29 mouse cellular contexts compared by ENCODE assay signal in genomic region chr10:105518144-105518543, GRCm38 (mm10). TPM values are rescaled to one million over a fixed set of nuclear protein-coding genes. Genes with fewer than 3 reads are reported as not detected.
DNase-seq lines count a peak whose midpoint lies in the region; ATAC-seq lines count a peak whose summit lies in the region.
"Had no signal": no experiment of that assay in that cellular context is flagged by ENCODE, and none has a peak within 500 bp of the region (broad histone marks: within the 10 kb centered on the region; RNA-seq: fewer than 3 reads in every experiment).

No protein-coding gene starts in this region.

- peak; percentile 23 for DNase-seq in heart, adult 11 months
- DNase-seq in heart, adult 9 months (ENCODE audit: low spot score in 2 of 2) = no peak
- DNase-seq in hindbrain, embryonic 14.5 days (ENCODE audit: low spot score) = no peak
- DNase-seq in layer of hippocampus, postnatal 36 days = no peak
- DNase-seq in cerebellum, postnatal 14 days = no peak
- DNase-seq: adrenal gland, adult 8-10 months; adrenal gland, postnatal 14 days; adrenal gland, postnatal 36 days; B cell, adult 2 months; cerebellum, adult 11-12 months; cerebellum, adult 2 months; cerebellum, adult 9-10 months; cerebellum, postnatal 10 days; cerebellum, postnatal 36 days; embryo, embryonic 11 days had no signal

- no peak overlapping the region for H3K4me2 ChIP-seq in hindbrain, embryonic 16.5 days (ENCODE audit: low read length)
- no peak overlapping the region for H3K4me2 ChIP-seq in hindbrain, embryonic 14.5 days (replicated peaks)
- H3K4me2 ChIP-seq in neural tube, embryonic 12.5 days (replicated peaks) = no peak overlapping the region
- H3K4me2 ChIP-seq in neural tube, embryonic 14.5 days (ENCODE audit: low read depth, low read length) = no peak overlapping the region
- H3K4me2 ChIP-seq: embryonic facial prominence, embryonic 13.5 days; embryonic facial prominence, embryonic 15.5 days; forebrain, embryonic 12.5 days had no signal

- H3K27ac ChIP-seq in hindbrain, embryonic 16.5 days (ENCODE audit: low read depth, low read length) = no peak overlapping the region
- no peak overlapping the region for H3K27ac ChIP-seq in hindbrain, embryonic 14.5 days
- no peak overlapping the region for H3K27ac ChIP-seq in neural tube, embryonic 12.5 days
- no peak overlapping the region for H3K27ac ChIP-seq in neural tube, embryonic 14.5 days (ENCODE audit: low read depth, low read length)
- H3K27ac ChIP-seq: embryonic facial prominence, embryonic 13.5 days; embryonic facial prominence, embryonic 15.5 days; forebrain, embryonic 10.5 days; forebrain, embryonic 12.5 days had no signal

- no peaks in the 10 kb centered on the region for H3K27me3 ChIP-seq in hindbrain, embryonic 16.5 days (replicated peaks; ENCODE audit: control insufficient read depth, insufficient read depth, low read length)
- no peaks in the 10 kb centered on the region for H3K27me3 ChIP-seq in hindbrain, embryonic 14.5 days (ENCODE audit: control insufficient read depth, insufficient read depth, low read length)
- H3K27me3 ChIP-seq in neural tube, embryonic 12.5 days (replicated peaks) = no peaks in the 10 kb centered on the region
- no peaks in the 10 kb centered on the region for H3K27me3 ChIP-seq in neural tube, embryonic 14.5 days (ENCODE audit: control insufficient read depth, insufficient read depth, low read length)
- H3K27me3 ChIP-seq: CH12.LX; embryonic facial prominence, embryonic 13.5 days; embryonic facial prominence, embryonic 15.5 days; forebrain, embryonic 12.5 days; Patski had no signal

- no peak overlapping the region for H3K9ac ChIP-seq in hindbrain, embryonic 16.5 days (ENCODE audit: low read depth, low read length)
- no peak overlapping the region for H3K9ac ChIP-seq in hindbrain, embryonic 14.5 days
- no peak overlapping the region for H3K9ac ChIP-seq in neural tube, embryonic 12.5 days
- no peak overlapping the region for H3K9ac ChIP-seq in neural tube, embryonic 14.5 days (replicated peaks; ENCODE audit: low read depth, low read length)
- H3K9ac ChIP-seq: embryonic facial prominence, embryonic 13.5 days; embryonic facial prominence, embryonic 15.5 days; forebrain, embryonic 12.5 days had no signal

- peaks cover 2% of the 10 kb centered on the region; the same call in 1 of the 2 replicates for H3K4me1 ChIP-seq in hindbrain, embryonic 16.5 days (ENCODE audit: control insufficient read depth, insufficient read depth, low read depth, low read length)
- H3K4me1 ChIP-seq in hindbrain, embryonic 14.5 days (replicated peaks; ENCODE audit: control insufficient read depth, insufficient read depth, low read length) = peaks cover 14% of the 10 kb centered on the region
- no peaks in the 10 kb centered on the region for H3K4me1 ChIP-seq in neural tube, embryonic 12.5 days
- H3K4me1 ChIP-seq in neural tube, embryonic 14.5 days (ENCODE audit: control insufficient read depth, insufficient read depth, low read length) = 0 out of 2 replicates have a peak, but pooled peaks cover 6% of the 10 kb centered on the region
- H3K4me1 ChIP-seq: forebrain, embryonic 12.5 days had no signal

- H3K9me3 ChIP-seq in hindbrain, embryonic 16.5 days (ENCODE audit: control insufficient read depth, low read length) = no peaks in the 10 kb centered on the region
- H3K9me3 ChIP-seq in hindbrain, embryonic 14.5 days (ENCODE audit: control insufficient read depth, low read length) = no peaks in the 10 kb centered on the region
- H3K9me3 ChIP-seq in neural tube, embryonic 12.5 days = no peaks in the 10 kb centered on the region
- H3K9me3 ChIP-seq in neural tube, embryonic 14.5 days (ENCODE audit: control insufficient read depth, low read length) = no peaks in the 10 kb centered on the region
- H3K9me3 ChIP-seq: embryonic facial prominence, embryonic 13.5 days; embryonic facial prominence, embryonic 15.5 days; forebrain, embryonic 10.5 days; forebrain, embryonic 12.5 days; G1E had no signal

- 78% methylated on average over 9 of the region's 9 CpGs for WGBS in hindbrain, embryonic 16.5 days
- WGBS in hindbrain, embryonic 14.5 days = 81% methylated on average over 9 of the region's 9 CpGs
- 81% methylated on average over 9 of the region's 9 CpGs for WGBS in neural tube, embryonic 12.5 days
- 57% methylated on average over 9 of the region's 9 CpGs for WGBS in neural tube, embryonic 14.5 days

- H3K36me3 ChIP-seq in hindbrain, embryonic 16.5 days (ENCODE audit: control insufficient read depth, insufficient read depth, low read length) = no peaks in the 10 kb centered on the region
- H3K36me3 ChIP-seq in hindbrain, embryonic 14.5 days (replicated peaks; ENCODE audit: control insufficient read depth, insufficient read depth) = no peaks in the 10 kb centered on the region
- H3K36me3 ChIP-seq in neural tube, embryonic 12.5 days = no peaks in the 10 kb centered on the region
- no peaks in the 10 kb centered on the region for H3K36me3 ChIP-seq in neural tube, embryonic 14.5 days (ENCODE audit: control insufficient read depth, insufficient read depth, low read length)
- H3K36me3 ChIP-seq: embryonic facial prominence, embryonic 13.5 days; embryonic facial prominence, embryonic 15.5 days; forebrain, embryonic 10.5 days; forebrain, embryonic 12.5 days; G1E had no signal

- 0 out of 2 replicates have a peak, but pooled peaks have one; percentile 55 for ATAC-seq in hindbrain, embryonic 16.5 days
- ATAC-seq in hindbrain, embryonic 14.5 days (ENCODE audit: low FRiP score) = no peak
- ATAC-seq in neural tube, embryonic 12.5 days (ENCODE audit: low FRiP score, low read depth) = peak; percentile 47; the same call in 1 of the 2 replicates
- ATAC-seq in neural tube, embryonic 14.5 days (ENCODE audit: low read depth) = peak; percentile 81; the same call in 1 of the 2 replicates
- ATAC-seq: activated CD4-positive, CD25-positive, alpha-beta regulatory T cell, adult 4 months; CD4-positive, CD25-positive, alpha-beta regulatory T cell, adult 4 months; forebrain, embryonic 14.5 days; Patski had no signal

- no peak overlapping the region for H3K4me3 ChIP-seq in hindbrain, embryonic 16.5 days (ENCODE audit: low read length)
- H3K4me3 ChIP-seq in hindbrain, embryonic 14.5 days (replicated peaks; ENCODE audit: low read length) = no peak overlapping the region
- no peak overlapping the region for H3K4me3 ChIP-seq in neural tube, embryonic 12.5 days
- no peak overlapping the region for H3K4me3 ChIP-seq in neural tube, embryonic 14.5 days (ENCODE audit: low read depth, low read length)
- H3K4me3 ChIP-seq: embryonic facial prominence, embryonic 13.5 days; embryonic facial prominence, embryonic 15.5 days; erythroblast, embryonic 14.5 days; forebrain, embryonic 10.5 days; forebrain, embryonic 12.5 days had no signal

RNA-seq across cellular contexts. Expression of gene Tmtc2, which starts 56.1 kb away (rescaled TPM):
- 7.2 and 7.3 TPM in 2 replicates for polyA plus RNA-seq in hindbrain, embryonic 16.5 days (2015; fragmentation: Nextera tagmentation; extraction: Ambion mirVana)
- 7.0 and 7.3 TPM in 2 replicates for polyA plus RNA-seq in hindbrain, embryonic 14.5 days (2014; fragmentation: Nextera tagmentation; extraction: Ambion mirVana)
- 16.2 TPM in 2 replicates for polyA plus RNA-seq in neural tube, embryonic 12.5 days (2016; fragmentation: Nextera tagmentation; extraction: Ambion mirVana)
- 8.4 and 9.2 TPM in 2 replicates for polyA plus RNA-seq in neural tube, embryonic 14.5 days (2014; fragmentation: Nextera tagmentation; extraction: Ambion mirVana)
- 10 to 100 TPM; 11.9 TPM for total RNA-seq in layer of hippocampus, postnatal 36 days (2021)
- total RNA-seq: CH12.LX had no signal
- polyA plus RNA-seq: activated CD4-positive, CD25-positive, alpha-beta regulatory T cell, adult 4 months had no signal
